Mouse (Mus musculus) forebrain, embryonic 10.5 days (tissue): ENCODE results near the gene Myl3. TPM values are rescaled to one million over a fixed set of nuclear protein-coding genes. Genes with fewer than 3 reads are reported as not detected.
A peak's percentile ranks its signal among the peaks of the same experiment; 100 is the strongest.

ENCODE experiments used
- DNase-seq: peaks from one replicate; pipeline ENCODE4 v3.0.0-alpha.2; 2017; ENCODE audit warnings: low spot score; ENCODE audit errors: extremely low spot score
- H3K27ac ChIP-seq: fragments of 300-500 bp; sonication (generic); 2 replicates; pipeline ENCODE4 v1.5.1; 2016; ENCODE audit warnings: mild to moderate bottlenecking
- H3K27me3 ChIP-seq: fragments of 300-500 bp; sonication (generic); 2 replicates; pipeline ENCODE4 v1.6.1; 2016; ENCODE audit warnings: mild to moderate bottlenecking; ENCODE audit not compliant: poor library complexity, severe bottlenecking
- H3K36me3 ChIP-seq: fragments of 300-500 bp; sonication (generic); replicated peaks from 2 replicates; pipeline ENCODE4 v1.6.1; 2016; ENCODE audit warnings: mild to moderate bottlenecking, moderate library complexity
- H3K4me1 ChIP-seq: fragments of 300-500 bp; sonication (generic); 2 replicates; pipeline ENCODE4 v1.6.1; 2016
- H3K4me3 ChIP-seq: fragments of 300-500 bp; sonication (generic); 2 replicates; pipeline ENCODE4 v1.5.1; 2016; ENCODE audit warnings: mild to moderate bottlenecking, moderate library complexity
- H3K9me3 ChIP-seq: fragments of 300-500 bp; sonication (generic); 2 replicates; pipeline ENCODE4 v1.6.1; 2016; ENCODE audit warnings: mild to moderate bottlenecking, moderate library complexity
- WGBS: fragments of 180-500 bp; shearing (Covaris S2); methylation state at CpG from one replicate; pipeline ENCODE4 v1.1.7; 2016; 5-methylcytosine and 5-hydroxymethylcytosine counted together
- polyA plus RNA-seq: library from polyadenylated mRNA; unstranded; fragments of >200 nt; fragmentation: Nextera tagmentation; extraction: Ambion mirVana; gene quantifications from 2 replicates; pipeline ENCODE4 v1.2.1, GENCODE M21; 2016

The Myl3 gene
- polyA plus RNA-seq, 1 experiment from 2014 or later = 0.27 TPM

GRCm38 (mm10) chr9:110751412-110751811 lies 9.8 kb downstream of the Myl3 start:
- 88% methylated on average over 5 of the region's 5 CpGs for WGBS
- Histone ChIP-seq H3K27ac (peak overlapping the region; percentile 11; the same call in 1 of the 2 replicates), H3K4me3 (no peak overlapping the region), H3K36me3 (no peaks in the 10 kb centered on the region), H3K4me1 (peaks cover 48% of the 10 kb centered on the region), H3K27me3 (peaks cover 30% of the 10 kb centered on the region), H3K9me3 (no peaks in the 10 kb centered on the region)
- no peak for DNase-seq

DNA sequence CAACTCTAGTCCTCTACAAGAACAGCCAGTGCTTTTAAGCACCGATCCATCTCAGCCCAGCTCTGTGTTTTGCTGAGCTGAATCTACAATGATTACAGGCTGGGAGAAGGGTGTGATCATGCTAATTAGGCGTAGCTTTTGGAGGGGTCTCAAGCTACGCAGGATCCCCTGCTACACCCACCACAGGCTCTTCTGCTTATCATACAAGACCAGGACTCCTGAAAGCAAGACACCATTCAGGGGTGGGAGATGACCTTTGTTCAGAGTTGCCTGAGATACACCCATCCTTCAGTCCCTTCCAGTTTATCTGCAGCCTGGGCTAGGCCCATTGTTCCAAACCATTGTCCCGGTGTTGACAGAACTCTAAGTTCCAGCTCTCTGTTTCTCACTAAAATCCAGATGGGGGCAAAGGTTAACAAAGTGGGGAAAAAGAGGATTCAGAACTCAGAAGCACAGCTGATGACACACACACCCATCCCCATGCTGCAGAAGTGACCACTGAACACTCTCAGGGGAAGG lies 11.3 kb downstream of the Myl3 start:
- Histone ChIP-seq H3K27me3 (peaks cover 14% of the 10 kb centered on the region), H3K9me3 (no peaks in the 10 kb centered on the region), H3K36me3 (no peaks in the 10 kb centered on the region), H3K27ac (no peak overlapping the region), H3K4me1 (peaks cover 39% of the 10 kb centered on the region), H3K4me3 (no peak overlapping the region)
- DNase-seq = no peak
- WGBS = 80% methylated on average over 4 of the region's 4 CpGs

GRCm38 (mm10) chr9:110753773-110754172 lies 12.1 kb downstream of the Myl3 start:
- H3K4me1 ChIP-seq = peaks cover 39% of the 10 kb centered on the region
- no peak overlapping the region for H3K4me3 ChIP-seq
- H3K36me3 ChIP-seq = no peaks in the 10 kb centered on the region
- WGBS = 84% methylated on average over 4 of the region's 4 CpGs
- DNase-seq = no peak
- no peak overlapping the region for H3K27ac ChIP-seq
- H3K9me3 ChIP-seq = no peaks in the 10 kb centered on the region
- H3K27me3 ChIP-seq = peaks cover 6% of the 10 kb centered on the region

DNA sequence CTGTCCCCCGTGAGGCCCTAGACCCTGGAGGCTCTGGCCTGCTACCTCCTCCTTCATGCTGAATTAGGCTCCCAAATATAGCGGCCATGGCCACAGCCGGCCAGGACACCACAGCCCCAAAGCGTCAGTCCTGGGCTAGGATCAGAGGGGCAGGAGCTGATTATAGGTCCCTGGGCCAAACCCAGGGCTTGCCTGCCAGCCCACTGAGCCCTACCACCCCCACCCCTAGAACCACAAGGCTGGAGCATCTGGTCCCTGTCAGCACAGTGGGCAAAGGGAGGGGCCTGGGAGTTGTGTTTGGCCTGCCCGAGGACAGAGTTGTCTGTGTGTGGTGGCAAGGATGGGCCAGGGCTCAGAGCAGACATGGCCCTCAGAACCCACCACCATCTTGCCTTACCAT lies 16.2 kb downstream of the Myl3 start:
- no peaks in the 10 kb centered on the region for H3K9me3 ChIP-seq
- H3K4me1 ChIP-seq = peaks cover 23% of the 10 kb centered on the region
- peaks cover 11% of the 10 kb centered on the region; the same call in 1 of the 2 replicates for H3K27me3 ChIP-seq
- H3K4me3 ChIP-seq = no peak overlapping the region
- no peaks in the 10 kb centered on the region for H3K36me3 ChIP-seq
- no peak for DNase-seq
- 90% methylated on average over 5 of the region's 5 CpGs for WGBS
- H3K27ac ChIP-seq = no peak overlapping the region

DNA sequence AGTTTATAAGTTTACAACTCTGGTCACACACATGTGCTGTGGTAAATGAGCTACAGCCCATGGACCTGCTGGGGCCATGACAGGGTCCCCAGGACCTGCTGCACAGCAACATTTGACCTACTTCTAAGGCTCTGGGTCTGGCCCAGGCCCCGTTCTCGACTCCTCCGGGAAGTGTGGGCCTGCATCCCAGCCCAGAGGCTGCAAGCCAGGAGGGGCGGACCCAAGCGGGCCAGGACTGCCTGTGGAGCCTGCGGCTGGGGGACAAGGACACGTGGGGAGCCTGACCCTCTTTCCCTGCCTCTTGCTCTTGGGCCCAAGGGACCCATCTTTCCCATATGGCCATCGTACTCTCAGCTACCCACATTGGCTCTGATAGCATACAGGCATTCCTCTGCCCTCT lies 16.9 kb downstream of the Myl3 start:
- H3K4me1 ChIP-seq = peaks cover 25% of the 10 kb centered on the region
- H3K36me3 ChIP-seq = no peaks in the 10 kb centered on the region
- WGBS = 81% methylated on average over 8 of the region's 8 CpGs
- no peak overlapping the region for H3K4me3 ChIP-seq
- DNase-seq = no peak
- H3K27me3 ChIP-seq = peaks cover 19% of the 10 kb centered on the region
- no peak overlapping the region for H3K27ac ChIP-seq
- H3K9me3 ChIP-seq = no peaks in the 10 kb centered on the region

- no peaks in the 10 kb centered on the region for H3K36me3 ChIP-seq
- WGBS = 63% methylated on average over 2 of the region's 2 CpGs
These were observed 17.6 kb downstream of the Myl3 start for GRCm38 (mm10) chr9:110759265-110759664.

DNA sequence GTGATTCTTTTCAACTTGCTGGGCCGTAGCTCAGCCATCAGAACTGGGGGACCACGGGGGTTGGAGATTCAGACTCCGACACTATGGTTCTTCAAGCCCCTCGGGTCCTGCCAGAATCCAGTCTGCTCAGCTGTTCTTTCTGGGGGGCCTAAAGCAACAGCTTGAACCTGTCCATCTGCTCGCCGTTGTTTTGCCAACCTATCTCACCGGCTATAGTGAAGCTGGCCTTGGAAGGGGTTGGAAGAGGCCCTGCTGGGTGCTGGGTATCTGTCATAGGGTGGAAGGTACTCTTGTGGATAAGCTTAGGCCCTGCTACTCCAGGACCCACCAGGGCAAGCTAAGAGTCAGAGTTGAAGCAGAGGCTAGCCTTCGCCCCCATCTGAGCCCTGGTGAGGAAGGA lies 19.2 kb downstream of the Myl3 start:
- Histone ChIP-seq H3K4me1 (peaks cover 24% of the 10 kb centered on the region), H3K36me3 (no peaks in the 10 kb centered on the region), H3K27me3 (peaks cover 27% of the 10 kb centered on the region), H3K4me3 (no peak overlapping the region), H3K27ac (no peak overlapping the region), H3K9me3 (no peaks in the 10 kb centered on the region)
- WGBS = 86% methylated on average over 8 of the region's 8 CpGs
- no peak for DNase-seq

More at GRCm38 (mm10) chr9:110759265-110759664, 17.6 kb downstream of the Myl3 start:
- H3K4me1 ChIP-seq = peaks cover 20% of the 10 kb centered on the region
- no peak overlapping the region for H3K27ac ChIP-seq
- H3K27me3 ChIP-seq = peaks cover 26% of the 10 kb centered on the region
- no peak overlapping the region for H3K4me3 ChIP-seq
- H3K9me3 ChIP-seq = no peaks in the 10 kb centered on the region
- DNase-seq = no peak

DNA sequence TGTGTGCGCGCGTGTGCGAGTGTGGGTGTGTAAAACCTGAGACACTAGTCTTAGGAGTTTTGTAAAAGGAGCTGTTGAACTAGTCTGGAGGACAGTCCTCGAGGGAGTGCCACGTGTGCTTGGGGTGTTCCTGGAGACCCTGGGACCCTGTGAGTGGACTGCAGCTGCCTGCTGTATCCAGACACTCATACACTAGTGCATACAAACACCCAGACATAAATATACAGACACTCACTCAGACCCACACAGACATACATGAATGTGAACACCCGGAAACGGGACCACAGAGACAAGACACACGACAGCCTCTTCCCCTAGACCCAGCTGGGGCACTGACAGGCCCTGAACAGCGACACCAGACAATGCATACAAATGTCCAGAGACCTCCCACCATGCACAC lies 21.1 kb downstream of the Myl3 start:
- Histone ChIP-seq H3K4me1 (peaks cover 27% of the 10 kb centered on the region), H3K27me3 (peaks cover 27% of the 10 kb centered on the region), H3K36me3 (no peaks in the 10 kb centered on the region), H3K27ac (no peak overlapping the region), H3K9me3 (no peaks in the 10 kb centered on the region), H3K4me3 (no peak overlapping the region)
- no peak for DNase-seq
- WGBS = 78% methylated on average over 10 of the region's 10 CpGs

DNA sequence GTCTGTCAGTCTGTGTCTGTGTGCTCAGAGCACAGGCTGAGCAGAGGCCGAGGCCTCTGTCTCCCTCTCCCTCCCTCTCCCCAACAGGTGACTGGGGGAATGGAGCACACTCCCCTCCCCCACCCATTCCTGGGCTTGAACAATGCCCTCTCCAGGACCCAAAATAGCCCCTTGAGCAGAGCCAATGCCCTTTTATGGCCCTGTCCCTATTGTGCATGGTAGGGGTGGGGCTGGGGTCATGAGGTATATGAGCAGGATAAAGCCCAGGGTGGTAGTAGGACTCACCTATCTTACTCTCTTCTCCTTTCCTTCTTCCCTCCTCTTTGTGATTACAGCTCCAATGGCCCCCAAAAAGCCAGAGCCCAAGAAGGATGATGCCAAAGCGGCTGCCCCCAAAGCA lies 21.7 kb downstream of the Myl3 start:
- no peaks in the 10 kb centered on the region for H3K9me3 ChIP-seq
- no peak overlapping the region for H3K27ac ChIP-seq
- DNase-seq = no peak
- H3K4me1 ChIP-seq = peaks cover 27% of the 10 kb centered on the region
- no peaks in the 10 kb centered on the region for H3K36me3 ChIP-seq
- WGBS = 58% methylated on average over 2 of the region's 2 CpGs
- no peak overlapping the region for H3K4me3 ChIP-seq
- H3K27me3 ChIP-seq = peaks cover 27% of the 10 kb centered on the region

DNA sequence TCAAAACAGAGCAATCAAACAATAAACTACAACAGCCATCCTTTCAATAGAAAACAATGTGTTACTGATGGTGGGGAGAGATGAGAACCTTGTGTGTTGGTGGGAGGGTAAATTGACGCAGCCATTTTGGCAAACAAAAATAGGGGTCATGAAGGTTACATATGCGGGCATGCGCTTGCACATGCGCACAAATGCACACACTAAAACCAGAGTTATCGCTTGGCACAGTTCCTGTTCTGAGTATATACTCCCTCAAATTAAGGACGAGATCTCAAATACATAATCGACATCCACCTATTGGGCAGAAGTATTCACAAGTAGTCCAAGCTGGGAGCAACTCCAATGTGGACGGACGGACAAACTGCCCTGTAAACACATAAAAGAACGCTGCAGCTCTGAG lies 30.7 kb downstream of the Myl3 start:
- WGBS = 96% methylated on average over 10 of the region's 10 CpGs
- Histone ChIP-seq H3K27ac (no peak overlapping the region), H3K4me1 (no peaks in the 10 kb centered on the region), H3K36me3 (no peaks in the 10 kb centered on the region), H3K9me3 (no peaks in the 10 kb centered on the region), H3K27me3 (peaks cover 6% of the 10 kb centered on the region; the same call in 1 of the 2 replicates), H3K4me3 (no peak overlapping the region)
- no peak for DNase-seq

- Histone ChIP-seq H3K27me3 (peaks cover 28% of the 10 kb centered on the region), H3K9me3 (no peaks in the 10 kb centered on the region), H3K4me1 (peaks cover 6% of the 10 kb centered on the region; the same call in 1 of the 2 replicates), H3K36me3 (no peaks in the 10 kb centered on the region), H3K27ac (no peak overlapping the region), H3K4me3 (no peak overlapping the region)
- 80% methylated on average over 15 of the region's 15 CpGs for WGBS
- no peak for DNase-seq
These were observed 33.0 kb downstream of the Myl3 start for GRCm38 (mm10) chr9:110774403-110775268.

DNA sequence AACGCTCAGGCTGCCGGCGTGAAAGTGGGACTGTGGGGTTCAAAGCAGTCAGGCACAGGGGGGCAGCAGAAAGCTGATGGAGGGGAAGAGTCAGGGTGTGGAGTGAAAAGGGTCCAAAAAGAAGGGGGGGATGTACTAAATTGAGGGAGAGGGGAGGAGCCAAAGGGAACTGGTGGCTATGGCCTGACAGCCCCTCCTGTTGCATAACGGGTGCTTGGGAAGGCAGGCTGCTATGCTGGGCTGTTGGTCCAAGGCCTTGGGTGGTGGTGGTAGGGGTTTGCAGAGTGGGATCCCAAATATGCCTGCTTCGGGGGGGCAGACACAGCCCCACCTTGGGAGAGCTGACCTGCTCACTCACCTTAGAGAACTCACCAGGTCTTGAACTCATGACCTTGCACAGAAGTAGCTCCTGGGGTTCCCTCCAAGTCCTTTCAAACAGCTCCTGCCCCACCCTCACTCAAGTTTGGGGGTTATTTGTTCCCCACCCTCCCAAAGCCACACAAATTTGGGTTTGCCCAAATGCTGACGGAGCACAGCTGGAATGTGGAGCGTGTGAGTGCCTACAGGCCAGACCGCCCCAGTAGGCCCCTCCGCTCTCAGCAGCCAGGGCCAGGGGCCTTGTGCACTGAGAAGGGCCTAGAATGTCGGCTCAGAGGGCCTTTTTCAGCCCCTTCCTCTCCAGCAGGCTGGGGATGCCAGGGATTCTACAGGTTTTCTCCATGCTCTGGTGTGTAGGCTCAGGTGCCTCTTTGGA lies 33.8 kb downstream of the Myl3 start:
- Histone ChIP-seq H3K27me3 (peaks cover 36% of the 10 kb centered on the region), H3K27ac (no peak overlapping the region), H3K36me3 (no peaks in the 10 kb centered on the region), H3K4me1 (peaks cover 8% of the 10 kb centered on the region), H3K9me3 (no peaks in the 10 kb centered on the region), H3K4me3 (no peak overlapping the region)
- no peak for DNase-seq
- WGBS = 87% methylated on average over 10 of the region's 10 CpGs

- no peak for DNase-seq
- Histone ChIP-seq H3K4me3 (no peak overlapping the region), H3K36me3 (no peaks in the 10 kb centered on the region), H3K27me3 (peaks cover 49% of the 10 kb centered on the region), H3K9me3 (no peaks in the 10 kb centered on the region), H3K27ac (no peak overlapping the region), H3K4me1 (peaks cover 27% of the 10 kb centered on the region)
- 88% methylated on average over 1 of the region's 1 CpGs for WGBS
These were observed 36.4 kb downstream of the Myl3 start for GRCm38 (mm10) chr9:110778100-110778499.
